Mouse (Mus musculus) left cerebral cortex, postnatal 10 days (tissue): ENCODE measurements at regions not wholly inside any gene's neighbourhood (a gene's known extent, or its start where the extent isn't known, plus 50 kb on each side); places are given as distances from the start of the nearest gene placed in this dataset.

Source experiments
- DNase-seq, 2 experiments: peaks; one replicate each; pipeline ENCODE4 v3.0.0; 2021 to 2022; ENCODE audit warnings: low spot score in 2 of 2, mixed read lengths in 1 of 2; ENCODE audit errors: extremely low spot score in 1 of 2
- intact Hi-C: fragments of 180-260 bp; cut with DNase I; formaldehyde crosslinking; loops from one replicate; pipeline ENCODE4 v1.15.1; 2025

- intact Hi-C loops = no loop called here
- peak in 1 of 2 experiments; percentile 23 for DNase-seq
Measured at GRCm38 (mm10) chr1:111754263-111754857, 110.4 kb downstream of the Dsel start.
